Mouse (Mus musculus): ENCODE data around the gene Cacna1c.

DNA sequence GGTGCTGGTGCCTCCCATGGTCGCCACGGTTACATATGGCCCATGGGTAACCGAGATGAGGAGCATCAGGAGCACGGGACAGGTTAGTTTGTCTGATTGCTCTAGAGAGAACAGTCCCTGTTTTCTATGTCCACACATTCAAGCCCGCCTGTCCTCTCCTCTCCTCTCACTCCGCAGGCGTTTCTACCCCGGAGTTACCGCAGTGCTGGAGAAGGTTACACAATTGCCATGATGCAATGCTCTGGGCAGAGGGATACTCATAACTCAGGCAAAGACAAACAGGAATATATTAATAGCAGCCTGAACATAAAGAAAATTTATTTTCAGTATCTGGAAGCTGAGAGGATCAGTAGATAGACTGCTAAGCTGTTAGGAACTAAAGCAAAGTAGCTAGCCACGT, 58.5 kb downstream of the Cacna1c start:
- TF ChIP-seq CTCF (IDR thresholded peaks at IDR 0.05; ENCODE audit: borderline replicate concordance, extremely low read depth, insufficient read depth, insufficient read length) (no peak), POLR2A (IDR thresholded peaks at IDR 0.05; ENCODE audit: borderline replicate concordance, extremely low read depth, insufficient read depth, insufficient read length, poor library complexity, severe bottlenecking) (no peak)
